Mouse (Mus musculus): ENCODE measurements around the gene Foxj3.

DNA sequence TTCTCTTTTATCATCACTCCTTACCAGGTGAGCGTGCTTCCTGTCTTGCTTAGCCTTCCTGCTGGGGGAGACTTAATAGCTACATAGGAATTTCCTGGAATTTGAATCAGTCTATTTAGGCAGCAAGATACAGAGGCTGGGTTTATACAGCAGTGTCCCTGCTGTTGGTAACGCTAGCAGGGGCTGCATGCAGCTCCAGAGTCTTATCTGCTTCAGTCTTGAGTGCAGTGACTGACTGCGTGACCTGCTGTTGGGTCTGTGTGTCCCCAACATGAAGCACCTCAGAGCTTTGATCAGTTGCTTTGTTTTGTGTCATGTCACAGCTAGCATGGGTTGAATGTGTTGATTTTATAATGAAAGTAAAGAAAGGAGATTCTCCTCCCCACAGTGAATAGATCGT is 90.5 kb downstream of the Foxj3 start:
- TF ChIP-seq CTCF (IDR thresholded peaks at IDR 0.05; ENCODE audit: extremely low read depth, insufficient read depth, insufficient read length, insufficient replicate concordance) (no peak), POLR2A (IDR thresholded peaks at IDR 0.05; ENCODE audit: low read depth, low read length) (no peak)

All from spleen, adult 2 months (tissue).